Mouse (Mus musculus): ENCODE measurements around the gene D130052B06Rik.
A peak's percentile ranks its signal among the peaks of the same experiment; 100 is the strongest.

Gene D130052B06Rik

DNA sequence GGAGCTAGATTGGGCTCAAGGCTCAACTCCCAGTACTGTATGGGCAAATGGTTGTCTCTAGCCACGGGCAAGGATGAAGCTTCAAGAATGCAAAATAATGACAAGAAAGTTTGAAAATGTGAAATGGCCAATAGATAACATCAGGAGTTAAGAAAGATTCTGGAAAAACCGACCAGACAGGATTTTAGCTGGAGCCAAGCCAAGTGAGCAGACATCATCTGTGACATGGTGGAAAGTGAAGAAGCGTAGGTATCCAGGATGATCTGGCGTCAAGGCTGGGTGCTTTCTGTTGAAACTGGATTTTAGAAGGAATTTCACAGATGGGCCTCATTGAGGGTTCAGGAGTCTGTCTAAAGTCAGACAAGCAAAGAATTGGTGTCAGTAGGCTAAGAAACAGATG lies at the start of gene D130052B06Rik:
Gene D130052B06Rik (plus strand): TSS at position 317 of the 400 bp plus-strand sequence.
- DNase-seq (ENCODE audit: low read depth, low spot score), result no peak

DNA sequence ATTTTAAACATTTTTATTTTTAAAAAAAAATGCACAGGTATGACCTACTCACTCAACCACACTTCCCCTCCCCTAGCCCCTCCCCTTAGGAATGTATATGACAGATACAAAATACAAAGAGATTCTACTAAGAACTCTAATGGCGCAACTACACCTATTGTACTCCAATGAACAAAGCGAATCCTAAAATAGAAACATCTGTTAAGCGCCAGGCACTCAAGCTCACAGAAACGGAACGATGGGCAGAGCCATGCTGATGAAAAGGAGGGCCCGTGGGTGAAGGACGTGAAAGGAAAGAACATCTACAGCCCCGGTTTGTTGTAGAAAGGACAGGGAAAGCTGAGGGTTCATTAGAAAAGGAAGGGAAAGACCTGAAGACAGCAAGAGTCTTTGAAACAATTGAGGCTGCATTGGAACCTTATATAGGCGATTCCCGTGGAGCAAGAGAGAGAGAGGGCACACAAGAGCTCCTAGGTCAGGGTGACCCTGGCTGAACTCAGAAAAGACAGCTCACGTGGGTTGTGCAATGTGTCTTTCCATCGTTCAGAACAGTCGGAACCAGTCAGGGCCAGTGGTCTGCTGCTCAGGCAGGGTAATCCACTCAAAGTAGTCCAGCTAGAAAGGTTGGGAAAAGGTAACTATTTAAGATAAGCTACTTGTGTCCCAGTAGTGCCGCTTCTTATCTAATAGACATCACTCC lies 48.1 kb upstream of the D130052B06Rik start:
- DNase-seq (ENCODE audit: low read depth, low spot score), result no peak

DNA sequence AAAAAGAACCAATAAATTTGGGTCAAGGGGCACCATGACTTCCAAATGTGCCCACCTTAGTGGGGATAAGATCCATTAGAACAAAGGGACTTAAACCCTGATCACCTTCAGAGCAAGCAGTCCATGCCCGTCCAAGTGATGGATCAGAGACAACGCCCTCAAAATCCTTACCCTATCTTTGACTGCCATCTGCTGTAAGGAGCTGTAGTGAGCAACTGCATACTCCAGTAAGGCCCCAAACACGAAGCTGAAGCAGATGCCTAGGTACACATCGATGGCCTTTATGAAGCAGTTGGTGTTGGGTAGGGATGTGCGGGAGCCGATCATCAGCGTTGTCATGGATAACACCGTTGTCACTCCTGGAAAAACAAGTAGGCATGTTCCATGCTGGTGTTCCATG lies 45.0 kb upstream of the D130052B06Rik start:
- no peak for DNase-seq (ENCODE audit: low read depth, low spot score)

DNA sequence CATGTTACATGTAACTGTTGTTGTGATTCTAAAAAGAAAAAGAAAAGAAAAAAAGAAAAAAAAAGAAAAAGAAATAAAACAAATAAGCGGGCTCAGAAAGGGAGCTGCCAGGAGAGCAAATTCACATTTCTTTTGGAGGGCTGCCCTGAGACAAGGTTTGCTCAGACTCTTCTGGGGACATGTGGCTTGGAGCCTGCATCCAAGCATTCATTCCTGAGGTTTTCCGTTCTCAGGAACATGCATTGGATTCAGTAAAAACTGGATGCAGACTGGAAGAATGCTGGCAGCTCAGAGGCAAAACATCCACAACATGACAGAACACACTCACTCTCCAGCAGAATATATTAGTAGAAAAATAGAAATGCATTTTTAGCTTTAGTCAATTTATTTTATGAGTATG lies 35.2 kb upstream of the D130052B06Rik start:
- DNase-seq (ENCODE audit: low read depth, low spot score), result no peak

DNA sequence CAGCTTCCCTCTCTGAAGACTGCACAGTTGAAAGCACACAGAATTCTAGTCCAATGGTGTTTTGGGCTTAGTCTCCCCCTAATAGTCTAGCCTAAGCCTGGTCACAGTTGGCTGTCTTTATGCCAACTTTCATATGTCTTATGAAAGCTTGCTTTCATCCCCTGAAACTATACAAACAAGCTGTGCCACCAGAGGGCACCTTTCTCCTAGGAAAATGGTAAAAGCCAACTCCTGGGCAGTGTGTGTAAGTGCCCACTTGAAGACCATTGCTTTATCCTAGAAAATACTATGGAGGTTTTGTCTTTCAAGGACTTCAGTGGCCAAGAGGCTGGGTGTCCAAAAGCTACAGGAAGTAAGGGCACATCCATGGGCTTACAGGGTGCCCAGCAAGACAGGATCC lies 28.7 kb upstream of the D130052B06Rik start:
- no peak for DNase-seq (ENCODE audit: low read depth, low spot score)

DNA sequence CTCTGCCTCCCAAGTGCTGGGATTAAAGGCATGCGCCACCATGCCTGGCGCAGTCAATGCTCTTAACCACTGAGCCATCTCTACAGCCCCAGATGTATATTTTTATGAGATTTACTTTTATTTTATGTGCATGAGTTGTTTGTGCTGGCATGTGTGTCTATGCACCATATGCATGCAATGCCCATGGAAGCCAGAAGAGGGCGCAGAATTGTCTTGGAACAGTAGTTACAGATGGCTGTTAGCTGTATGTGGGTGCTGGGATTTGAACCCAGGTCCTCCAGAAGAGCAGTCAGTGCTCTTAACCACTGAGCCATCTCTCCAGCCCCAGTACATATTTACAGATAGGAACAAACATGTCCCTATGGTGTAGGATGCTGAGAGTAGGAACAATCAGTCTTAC lies 24.2 kb upstream of the D130052B06Rik start:
- no peak for DNase-seq (ENCODE audit: low read depth, low spot score)

DNA sequence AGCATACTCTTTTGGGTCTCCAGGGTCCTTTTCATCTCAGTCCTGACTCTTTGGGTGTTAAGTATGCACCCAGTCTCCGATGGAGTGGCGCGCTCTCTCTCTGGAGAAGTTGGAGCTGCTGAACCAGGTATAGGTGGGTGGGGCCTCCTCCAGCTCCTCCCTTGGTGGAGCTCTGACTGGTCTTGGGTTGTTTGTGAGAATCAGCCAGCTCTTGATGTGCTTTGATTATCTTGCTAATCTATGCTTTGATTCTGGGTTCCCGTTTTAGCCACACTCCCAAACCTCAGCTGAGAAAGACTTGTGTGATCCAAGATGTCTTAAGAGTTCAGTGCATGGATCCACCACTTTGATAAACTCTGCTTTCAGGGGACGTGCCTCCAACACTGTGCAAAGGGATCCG lies 20.2 kb upstream of the D130052B06Rik start, which contains the start of gene Gabrp:
Gene Gabrp (minus strand): TSS at position 101 of the 400 bp plus-strand sequence.
- no peak for DNase-seq (ENCODE audit: low read depth, low spot score)

DNA sequence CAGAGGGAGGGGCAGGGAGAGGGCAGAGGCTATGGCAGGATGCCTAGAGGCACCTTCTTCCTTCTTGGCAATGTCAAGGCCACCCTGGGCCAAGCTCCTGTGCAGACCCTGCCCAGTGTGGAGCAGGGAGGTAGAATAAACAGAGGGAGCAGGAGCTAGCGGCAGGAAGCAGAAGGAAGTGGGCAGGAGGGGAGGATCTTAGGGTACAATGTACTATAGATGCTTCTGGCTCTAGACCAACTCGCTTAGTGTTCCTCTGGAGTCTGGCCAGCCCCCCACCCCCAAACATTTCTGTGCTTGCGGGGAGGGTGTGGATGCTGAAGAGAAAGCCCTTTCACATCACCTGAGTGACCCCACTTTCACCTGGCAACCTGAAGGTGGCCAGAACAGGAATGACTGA lies 19.5 kb upstream of the D130052B06Rik start:
- no peak for DNase-seq (ENCODE audit: low read depth, low spot score)

DNA sequence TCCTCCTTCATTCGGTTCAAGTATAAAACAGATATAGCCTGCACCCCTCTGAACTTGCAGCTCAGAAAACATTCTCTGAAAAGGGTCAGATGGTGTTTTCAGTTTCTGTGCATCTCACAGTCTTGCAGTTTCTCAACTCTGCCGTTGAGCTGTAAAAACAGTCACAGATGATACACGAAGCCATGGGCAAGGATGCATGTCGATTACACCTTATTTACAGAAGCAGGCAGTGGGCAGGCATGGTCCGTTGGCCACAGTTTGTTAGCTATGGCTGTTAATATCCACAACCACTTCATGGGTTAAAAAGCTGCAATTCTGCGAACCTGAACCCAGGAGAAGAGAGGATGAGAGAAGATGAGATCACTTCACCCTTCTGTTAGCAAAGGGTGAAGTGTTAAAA lies 12.5 kb upstream of the D130052B06Rik start:
- no peak for DNase-seq (ENCODE audit: low read depth, low spot score)

DNA sequence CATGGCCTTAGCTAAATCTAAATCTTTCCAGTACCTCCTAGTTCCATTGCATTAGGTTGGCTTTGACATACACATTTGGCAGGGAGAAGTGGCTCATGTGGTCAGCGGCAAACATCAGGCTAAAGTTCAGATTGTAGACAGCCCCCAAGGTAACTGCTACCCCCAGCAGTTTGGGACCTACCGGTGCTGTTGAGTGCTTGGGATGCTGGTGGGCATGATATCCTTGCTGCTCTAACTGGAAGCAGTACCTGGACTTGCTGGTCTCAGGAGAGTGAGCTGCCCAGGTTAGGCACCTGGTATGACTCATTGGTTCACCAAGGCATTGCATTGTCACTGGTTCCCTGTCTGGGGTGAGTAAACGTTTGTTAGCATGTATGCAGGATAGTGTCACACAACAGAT lies 8.3 kb upstream of the D130052B06Rik start:
- DNase-seq (ENCODE audit: low read depth, low spot score), result no peak

DNA sequence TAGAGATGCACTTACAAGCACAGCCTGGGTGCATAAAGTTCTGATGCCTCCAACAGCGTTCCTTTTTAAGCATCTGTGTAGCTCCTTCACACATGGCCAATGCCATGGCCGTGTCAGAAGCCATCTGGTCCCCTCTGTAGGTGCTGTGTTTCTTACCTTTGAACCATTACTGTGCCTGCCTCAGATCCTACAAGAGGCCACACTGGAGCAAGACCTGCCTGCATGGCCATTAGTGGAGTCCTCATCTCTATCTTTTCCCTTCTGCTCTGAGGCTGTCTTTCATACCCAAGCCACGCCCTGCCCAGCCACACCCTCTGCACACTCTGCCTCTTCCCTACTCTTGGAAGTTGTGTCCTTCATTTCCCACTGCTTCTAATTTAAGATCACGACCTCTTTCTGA lies 6.3 kb upstream of the D130052B06Rik start:
- DNase-seq (ENCODE audit: low read depth, low spot score), result no peak

DNA sequence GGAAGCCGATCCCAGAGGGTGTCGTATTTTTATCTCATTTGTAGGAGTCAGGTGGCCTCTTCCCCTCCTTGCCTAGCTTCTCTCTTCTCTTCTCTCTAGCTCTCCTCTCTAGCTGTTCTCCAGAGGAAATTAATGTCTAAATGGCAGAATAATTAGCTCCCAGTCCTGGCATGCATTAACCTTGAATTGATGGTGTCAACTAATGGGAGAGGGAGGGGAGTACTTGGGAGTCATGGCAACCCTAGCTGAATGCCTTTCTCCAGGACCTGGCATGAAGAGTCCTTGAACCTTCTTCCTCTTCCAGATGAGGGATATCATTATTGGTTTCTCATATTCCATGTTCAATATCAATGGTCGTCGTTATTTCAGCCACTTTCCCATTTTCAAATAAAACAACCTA lies 2.4 kb upstream of the D130052B06Rik start:
- no peak for DNase-seq (ENCODE audit: low read depth, low spot score)

DNA sequence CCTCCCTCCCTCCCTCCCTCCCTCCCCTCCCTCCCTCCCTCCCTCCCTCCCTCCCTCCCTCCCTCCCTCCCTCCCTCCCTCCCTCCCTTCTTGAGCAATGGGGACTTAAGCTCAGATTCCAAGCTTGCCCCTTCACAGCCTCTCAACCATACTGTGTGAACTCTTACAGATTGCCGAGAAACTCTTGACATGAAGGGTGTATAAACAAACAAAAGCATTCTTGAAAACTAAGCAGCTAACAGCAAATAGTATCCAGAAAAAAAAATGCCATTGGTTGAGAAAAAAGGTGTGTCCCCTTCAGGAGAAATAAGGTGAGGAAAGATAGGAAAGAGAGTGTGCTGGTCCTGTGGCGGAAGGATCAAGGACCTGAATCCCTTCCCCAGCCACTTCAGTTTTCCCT lies 4.1 kb downstream of the D130052B06Rik start:
- no peak for DNase-seq (ENCODE audit: low read depth, low spot score)

DNA sequence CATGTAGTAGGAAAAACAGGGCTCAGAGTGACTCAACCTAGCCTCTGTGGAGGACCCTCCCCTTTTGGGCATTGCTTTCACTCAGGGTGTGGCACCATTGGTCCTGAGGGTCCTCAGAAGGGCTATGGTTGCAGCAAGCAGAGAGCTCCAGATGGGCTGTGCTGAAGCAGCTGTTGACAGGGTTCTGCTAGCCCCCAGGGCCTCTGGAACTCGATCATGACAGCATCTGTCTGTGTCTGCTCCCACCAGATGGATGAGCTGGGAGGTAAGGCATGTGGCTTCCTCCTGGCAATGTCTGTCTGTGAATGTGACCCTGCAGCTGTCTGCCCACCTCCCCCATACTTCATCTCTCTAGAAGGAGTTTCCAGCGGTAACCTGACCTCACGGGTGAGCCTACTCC lies 8.7 kb downstream of the D130052B06Rik start:
- DNase-seq (ENCODE audit: low read depth, low spot score), result no peak

DNA sequence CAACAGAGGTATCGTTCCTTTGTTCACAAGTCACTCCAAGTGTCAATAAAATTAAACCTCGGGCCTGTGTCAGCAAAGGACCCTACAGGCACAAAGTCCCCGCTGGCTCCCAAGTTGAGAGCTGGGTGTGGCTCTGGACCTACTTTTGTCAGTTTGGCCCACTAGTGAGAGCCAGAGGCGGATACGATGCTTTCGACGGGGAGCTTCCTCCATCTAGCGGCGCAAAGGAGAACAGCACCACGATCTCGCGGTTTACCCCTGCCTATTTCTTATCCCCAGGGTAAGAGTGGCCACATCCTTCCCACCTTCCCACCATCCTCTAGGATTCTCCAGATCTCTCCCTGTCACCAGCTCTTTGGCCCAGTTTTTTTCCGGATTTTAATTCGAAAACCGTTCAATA lies 15.1 kb downstream of the D130052B06Rik start:
- peak; percentile 11 for DNase-seq (ENCODE audit: low read depth, low spot score)

DNA sequence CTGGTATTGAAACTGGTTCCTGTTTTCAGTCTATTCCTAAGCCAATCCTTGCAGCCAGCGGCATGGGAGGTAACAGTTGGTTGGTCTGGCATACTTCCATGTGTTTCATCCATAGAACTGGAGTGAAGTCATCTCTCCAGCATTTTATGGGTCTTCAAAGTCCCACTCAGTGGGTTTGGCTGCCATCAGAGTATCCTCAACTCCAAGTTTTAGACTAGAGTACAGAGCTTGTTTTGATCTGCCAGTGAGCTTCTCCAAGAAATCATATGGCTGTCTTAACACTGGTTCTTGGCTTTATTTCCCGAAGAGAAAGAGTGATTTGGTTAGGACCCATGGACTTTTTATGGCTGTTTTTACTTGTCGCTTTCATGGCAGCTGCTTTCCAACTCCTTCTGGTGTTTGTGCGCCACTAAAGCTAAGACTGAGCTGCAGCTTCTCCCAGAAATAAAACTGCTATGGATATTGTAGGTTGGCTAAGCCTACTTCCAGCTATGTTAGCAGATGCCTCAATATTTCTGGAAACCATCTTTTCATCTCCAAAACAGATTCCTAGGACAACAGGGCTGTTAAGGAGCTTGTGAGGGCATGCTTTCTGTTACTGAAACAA lies 28.1 kb downstream of the D130052B06Rik start:
- peak; percentile 83 for DNase-seq (ENCODE audit: low read depth, low spot score)

DNA sequence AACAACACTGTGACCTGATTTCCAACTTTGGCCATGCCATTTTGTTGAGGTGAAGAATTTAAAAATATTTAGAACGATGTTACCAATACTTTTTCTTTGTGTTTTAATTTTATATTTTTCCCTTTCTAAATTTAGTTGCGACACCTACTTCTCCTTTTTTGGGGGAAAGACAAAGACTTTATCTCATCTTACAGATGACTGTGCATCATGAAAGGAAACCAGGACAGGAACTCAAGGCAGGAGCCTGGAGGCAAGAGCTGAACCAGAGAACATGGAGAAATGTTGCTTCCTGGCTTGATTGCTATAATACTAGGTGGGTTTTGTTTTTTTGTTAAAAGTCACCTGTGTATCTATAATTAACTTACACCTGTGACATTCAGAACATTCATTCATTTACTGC lies 38.0 kb downstream of the D130052B06Rik start:
- DNase-seq (ENCODE audit: low read depth, low spot score), result no peak

DNA sequence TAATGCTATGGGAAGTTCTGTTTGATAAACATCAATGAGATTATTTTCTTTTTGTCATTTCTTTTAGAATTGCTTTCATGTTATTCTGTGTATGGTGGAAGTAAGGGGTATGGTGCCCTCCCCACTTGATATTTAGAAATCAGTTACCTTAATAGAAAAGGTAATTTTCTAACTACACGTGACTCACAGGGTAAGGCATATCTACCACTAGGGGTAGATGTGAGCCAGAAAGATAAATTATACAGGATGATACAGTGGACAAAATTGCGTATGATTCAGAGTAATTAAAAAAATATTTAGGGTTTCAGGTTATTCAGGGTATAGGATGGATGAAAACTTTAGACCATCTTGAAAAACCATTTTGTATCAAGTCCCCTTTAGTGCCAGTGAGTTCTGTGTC lies 50.3 kb downstream of the D130052B06Rik start:
- no peak for DNase-seq (ENCODE audit: low read depth, low spot score)

DNA sequence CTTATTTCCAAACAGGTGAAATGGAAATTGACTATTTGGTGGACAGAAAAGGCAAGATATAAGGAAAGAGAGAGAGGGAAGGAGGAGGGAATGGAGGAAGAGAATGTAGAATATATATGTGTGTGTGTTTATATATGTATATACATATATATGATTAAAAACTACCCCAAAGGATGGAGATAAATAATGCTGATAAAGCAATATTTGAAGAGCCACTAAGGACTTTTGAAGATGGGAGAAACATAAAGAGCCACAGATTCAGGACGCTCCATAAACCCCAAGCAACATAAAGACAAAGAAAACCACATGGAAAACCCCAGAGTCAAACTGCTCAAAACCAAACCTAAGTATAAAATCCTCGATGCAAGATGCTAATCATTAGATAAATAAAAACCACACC lies 55.4 kb downstream of the D130052B06Rik start:
- DNase-seq (ENCODE audit: low read depth, low spot score), result no peak

DNA sequence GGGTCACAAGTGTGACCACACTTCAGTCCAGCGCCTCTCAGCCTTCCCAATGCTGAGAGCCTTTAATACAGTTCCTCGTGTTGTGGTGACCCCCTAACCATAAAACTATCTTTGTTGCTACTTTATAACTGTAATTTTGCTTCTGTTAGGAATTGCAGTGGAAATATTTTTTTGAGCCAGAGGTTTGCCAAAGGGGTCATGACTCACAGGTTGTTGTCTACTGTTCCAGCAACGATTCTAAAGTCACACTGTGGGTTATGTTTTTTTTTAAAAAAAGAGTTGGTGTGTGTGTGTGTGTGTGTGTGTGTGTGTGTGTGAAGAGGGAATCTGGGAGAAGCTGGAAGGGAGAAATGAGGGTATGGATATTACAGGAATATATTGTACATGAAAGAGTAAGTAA lies 56.1 kb downstream of the D130052B06Rik start:
- no peak for DNase-seq (ENCODE audit: low read depth, low spot score)

DNA sequence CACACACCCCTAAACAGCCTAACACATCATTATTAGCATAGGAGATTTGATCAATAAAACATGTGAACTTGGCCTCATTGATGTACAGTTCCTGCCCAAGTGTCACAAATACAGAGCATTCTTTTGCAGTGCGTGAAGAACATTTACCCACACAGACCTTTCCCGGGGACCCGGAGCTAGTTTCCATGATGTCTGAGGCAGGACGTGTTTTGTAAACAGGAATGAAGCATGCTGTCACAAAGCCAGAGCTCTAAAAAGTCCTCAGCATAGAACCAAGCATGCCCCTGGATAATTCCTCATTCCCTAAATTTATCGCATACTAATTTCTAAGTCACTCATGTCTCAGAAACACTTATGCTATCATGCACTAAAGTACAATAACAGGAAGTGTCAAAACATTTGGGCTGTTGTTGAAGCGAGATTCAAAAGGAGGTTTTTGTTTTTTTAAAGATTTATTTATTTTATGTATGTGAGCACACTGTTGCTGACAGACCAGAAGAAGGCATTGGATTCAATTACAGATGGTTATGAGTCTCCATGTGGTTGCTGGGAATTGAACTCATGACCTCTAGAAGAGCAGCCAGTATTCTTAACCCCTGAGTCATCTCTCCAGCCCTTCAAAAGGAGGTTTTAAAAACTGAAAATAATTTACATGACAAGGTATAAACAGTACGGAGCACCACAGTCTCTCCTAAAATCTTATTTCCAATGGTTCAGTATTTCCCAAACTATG lies 56.9 kb downstream of the D130052B06Rik start:
- DNase-seq (ENCODE audit: low read depth, low spot score), result no peak

DNA sequence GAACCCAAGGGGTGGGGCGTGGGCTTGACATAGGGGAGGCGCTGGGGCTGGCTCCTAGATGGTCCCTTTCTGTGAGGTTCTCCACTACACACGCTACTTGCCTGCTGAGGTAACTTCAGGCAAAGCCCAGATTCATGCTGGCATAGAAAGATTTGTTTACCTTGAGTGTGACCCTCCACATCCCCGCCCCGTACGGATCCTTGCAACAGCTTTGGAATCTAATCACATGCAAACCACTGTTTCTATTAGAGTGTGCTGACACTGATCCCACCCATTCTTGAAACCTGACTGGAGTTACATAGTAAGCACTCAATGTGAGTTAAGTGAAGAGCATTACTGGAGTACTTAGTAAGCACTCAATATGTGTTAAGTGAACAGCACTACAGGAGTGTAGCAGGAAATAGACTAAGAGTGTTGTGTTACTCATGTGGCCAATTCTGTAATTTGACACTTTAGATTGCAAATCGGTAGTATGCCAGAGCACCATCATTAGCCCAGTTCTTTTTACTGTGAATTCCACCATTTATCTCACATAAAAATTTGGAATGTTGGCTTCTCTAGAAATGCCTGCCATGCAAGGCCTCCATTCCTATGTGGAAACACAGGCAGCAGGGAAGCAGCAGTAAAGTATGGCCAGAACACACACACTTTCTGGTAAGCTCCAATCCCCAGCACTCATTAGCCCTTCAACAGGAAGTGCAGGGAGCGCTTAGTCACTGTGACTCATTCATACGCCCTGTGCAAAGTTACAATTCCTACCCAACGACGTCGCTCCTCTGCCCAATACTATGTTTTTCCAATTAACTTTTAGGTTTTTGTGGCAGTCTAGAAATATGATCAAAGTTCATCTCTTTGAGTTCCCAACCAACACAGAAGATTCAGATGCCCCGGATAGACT lies 61.2 kb downstream of the D130052B06Rik start:
- DNase-seq (ENCODE audit: low read depth, low spot score), result no peak
